Mouse (Mus musculus) neural tube, embryonic 11.5 days (tissue): ENCODE data around the gene Cradd. TPM values are rescaled to one million over a fixed set of nuclear protein-coding genes. Genes with fewer than 3 reads are reported as not detected.

Source experiments
- ATAC-seq: fragments of 200-750 bp; cut with Nextera tagmentation; 2 replicates; pipeline ENCODE4 v1.8.0; 2017; ENCODE audit warnings: moderate number of reproducible peaks, mild to moderate bottlenecking, moderate TSS enrichment, moderate library complexity; ENCODE audit not compliant: insufficient read depth, low FRiP score, low TSS enrichment
- DNase-seq: peaks from one replicate; pipeline ENCODE4 v3.0.0-alpha.2; 2015; ENCODE audit warnings: low spot score
- H3K27ac ChIP-seq: fragments of 300-500 bp; sonication (generic); 2 replicates; pipeline ENCODE4 v1.5.1; 2014; ENCODE audit warnings: low read depth, mild to moderate bottlenecking, low read length
- H3K27me3 ChIP-seq: fragments of 300-500 bp; sonication (generic); 2 replicates; pipeline ENCODE4 v1.6.1; 2014; ENCODE audit warnings: mild to moderate bottlenecking, low read length, mixed read lengths; ENCODE audit not compliant: control insufficient read depth, insufficient read depth
- H3K36me3 ChIP-seq: fragments of 300-500 bp; sonication (generic); 2 replicates; pipeline ENCODE4 v1.6.1; 2014; ENCODE audit warnings: mild to moderate bottlenecking, low read length, moderate library complexity, mixed read lengths; ENCODE audit not compliant: control insufficient read depth, insufficient read depth
- H3K4me1 ChIP-seq: fragments of 300-500 bp; sonication (generic); 2 replicates; pipeline ENCODE4 v1.6.1; 2014; ENCODE audit warnings: low read length, mixed read lengths; ENCODE audit not compliant: control insufficient read depth, insufficient read depth
- H3K4me2 ChIP-seq: fragments of 300-500 bp; sonication (generic); 2 replicates; pipeline ENCODE4 v1.6.1; 2014; ENCODE audit warnings: low read depth, mild to moderate bottlenecking, moderate library complexity
- H3K4me3 ChIP-seq: fragments of 300-500 bp; sonication (generic); 2 replicates; pipeline ENCODE4 v1.5.1; 2014; ENCODE audit warnings: low read depth, low read length
- H3K9ac ChIP-seq: fragments of 300-500 bp; sonication (generic); 2 replicates; pipeline ENCODE4 v1.6.1; 2014; ENCODE audit warnings: mild to moderate bottlenecking, low read length
- H3K9me3 ChIP-seq: fragments of 300-500 bp; sonication (generic); 2 replicates; pipeline ENCODE4 v1.6.1; 2016; ENCODE audit warnings: low read length; ENCODE audit not compliant: control insufficient read depth
- WGBS: fragments of 180-500 bp; shearing (Covaris S2); extraction: QIAGEN DNeasy Blood & Tissue Kit; methylation state at CpG from one replicate; pipeline ENCODE4 v1.1.7; 2014; 5-methylcytosine and 5-hydroxymethylcytosine counted together
- polyA plus RNA-seq: library from polyadenylated mRNA; unstranded; fragments of >200 nt; fragmentation: Nextera tagmentation; extraction: Ambion mirVana; gene quantifications from 2 replicates; pipeline ENCODE4 v1.2.1, GENCODE M21; 2014

Gene Cradd
- polyA plus RNA-seq, 1 experiment from 2014 or later: 12.5 TPM

DNA sequence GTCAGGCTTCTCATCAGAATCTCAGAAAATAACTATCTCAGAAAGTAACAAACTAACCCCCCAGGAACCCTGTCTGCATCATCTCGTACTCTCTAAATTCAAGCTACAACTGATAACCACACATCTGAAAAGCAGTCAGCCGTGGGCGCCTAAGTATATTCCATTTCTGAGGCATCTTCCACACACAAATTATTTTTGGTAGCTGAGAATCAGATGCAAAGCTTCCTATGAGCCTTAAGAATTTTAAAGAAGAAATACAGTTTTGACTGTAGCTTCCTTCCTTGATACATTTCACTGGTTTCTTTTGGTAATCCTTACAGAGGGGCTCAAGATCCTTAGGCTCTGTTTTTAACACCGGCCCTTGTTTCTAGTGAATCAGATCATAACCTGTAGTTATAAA, 58.4 kb downstream of the Cradd start:
- H3K9me3 ChIP-seq: no peaks in the 10 kb centered on the region
- H3K4me1 ChIP-seq: peaks cover 6% of the 10 kb centered on the region; the same call in 1 of the 2 replicates
- H3K27ac ChIP-seq: no peak overlapping the region
- H3K36me3 ChIP-seq: no peaks in the 10 kb centered on the region
- peaks cover 3% of the 10 kb centered on the region; the same call in 1 of the 2 replicates for H3K27me3 ChIP-seq
- WGBS: 58% methylated on average over 4 of the region's 4 CpGs
- H3K4me2 ChIP-seq: peak overlapping the region; percentile 30
- no peak overlapping the region for H3K9ac ChIP-seq
- 0 out of 2 replicates have a peak overlapping the region, but pooled peaks have one; percentile 29 for H3K4me3 ChIP-seq
- ATAC-seq (no peak), DNase-seq (no peak)

DNA sequence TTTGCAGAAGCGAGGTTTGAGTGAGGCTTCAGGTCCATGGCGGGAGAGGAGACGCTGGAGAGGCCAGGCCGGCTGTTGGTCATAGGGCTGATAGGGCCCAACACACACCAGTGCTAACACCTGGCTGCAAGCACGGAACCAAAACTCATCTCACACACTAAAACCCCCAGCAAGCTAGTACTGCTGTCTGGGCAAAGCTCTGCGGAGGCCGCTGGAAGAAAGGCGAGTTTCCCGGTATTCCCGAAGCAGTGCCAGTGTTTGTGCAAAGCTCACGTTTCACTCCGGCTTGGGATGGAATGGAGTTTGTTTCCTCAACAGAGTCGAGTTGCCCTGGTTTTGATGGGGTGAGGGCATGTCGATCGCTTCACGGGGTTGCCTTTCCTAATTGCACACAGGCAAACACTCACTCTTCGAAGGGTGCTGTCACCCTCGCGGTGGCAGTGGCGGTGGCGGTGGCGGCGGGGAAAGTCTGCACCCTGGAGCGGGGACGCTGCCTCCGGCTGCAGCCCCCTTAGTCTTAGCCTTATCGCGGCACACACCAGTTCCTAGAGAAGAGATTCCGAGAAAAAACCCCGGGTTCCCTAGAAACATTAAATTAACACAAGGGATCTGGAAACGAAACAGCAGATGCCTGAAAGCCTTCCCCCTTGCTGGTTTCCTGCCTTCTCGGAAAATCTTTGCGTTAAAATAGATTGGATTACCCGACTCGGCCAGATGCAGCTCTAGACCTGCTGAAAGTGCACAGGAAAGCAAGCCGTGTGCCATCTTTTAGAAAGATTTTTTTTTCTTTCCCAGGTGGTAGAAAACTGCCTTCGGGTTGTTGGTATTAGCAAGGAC, 59.2 kb downstream of the Cradd start:
- 4% methylated on average over 37 of the region's 37 CpGs for WGBS
- ATAC-seq (0 out of 2 replicates have a peak, but pooled peaks have one; percentile 42), DNase-seq (peak; percentile 69)
- H3K4me2 ChIP-seq: peak overlapping the region; percentile 72
- H3K9me3 ChIP-seq: no peaks in the 10 kb centered on the region
- no peak overlapping the region for H3K27ac ChIP-seq
- peaks cover 3% of the 10 kb centered on the region; the same call in 1 of the 2 replicates for H3K27me3 ChIP-seq
- peak overlapping the region; percentile 41 for H3K9ac ChIP-seq
- H3K4me1 ChIP-seq: peaks cover 6% of the 10 kb centered on the region; the same call in 1 of the 2 replicates
- no peaks in the 10 kb centered on the region for H3K36me3 ChIP-seq
- peak overlapping the region; percentile 29 for H3K4me3 ChIP-seq

DNA sequence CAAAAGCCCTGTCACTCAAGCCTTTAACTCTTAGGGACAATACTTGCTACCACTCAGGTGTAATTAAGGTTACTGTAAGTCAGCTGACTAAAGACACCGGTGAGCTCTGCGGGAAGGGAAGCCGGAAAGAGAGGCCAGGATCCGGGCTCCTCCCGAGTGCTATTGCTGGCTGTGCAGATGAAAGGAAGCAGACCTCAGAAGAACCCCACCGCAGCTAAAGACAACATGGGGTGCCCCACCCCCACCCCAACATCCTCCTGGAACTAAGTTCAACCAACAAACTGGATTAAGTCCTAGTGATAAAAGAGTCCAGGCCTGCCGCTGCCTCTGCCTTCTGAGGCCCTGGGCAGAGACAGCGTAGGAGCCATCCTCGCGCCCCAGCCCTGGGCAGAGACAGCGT, 61.5 kb downstream of the Cradd start:
- DNase-seq (no peak), ATAC-seq (no peak)
- no peak overlapping the region for H3K4me3 ChIP-seq
- no peak overlapping the region for H3K4me2 ChIP-seq
- H3K36me3 ChIP-seq: no peaks in the 10 kb centered on the region
- H3K9ac ChIP-seq: no peak overlapping the region
- 17% methylated on average over 11 of the region's 11 CpGs for WGBS
- no peaks in the 10 kb centered on the region for H3K9me3 ChIP-seq
- peaks cover 12% of the 10 kb centered on the region for H3K4me1 ChIP-seq
- H3K27ac ChIP-seq: no peak overlapping the region
- peaks cover 3% of the 10 kb centered on the region; the same call in 1 of the 2 replicates for H3K27me3 ChIP-seq

DNA sequence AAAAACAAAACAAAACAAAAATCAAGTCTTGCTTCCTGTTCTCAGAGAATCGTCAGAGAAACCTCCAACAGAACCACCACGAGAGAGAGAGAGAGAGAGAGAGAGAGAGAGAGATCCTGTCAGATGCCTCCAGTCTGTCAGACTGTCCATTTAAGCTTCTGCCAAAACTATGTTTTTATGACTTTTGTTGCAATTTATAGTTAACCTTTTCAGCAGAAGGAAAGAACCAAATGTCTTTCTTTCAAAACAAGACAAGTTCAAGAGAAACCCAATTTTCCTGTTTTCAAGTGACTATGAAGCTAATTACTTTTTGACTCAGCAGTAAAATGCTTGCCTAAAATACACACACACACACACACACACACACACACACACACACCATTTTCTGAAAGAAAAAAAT, 62.7 kb downstream of the Cradd start:
- peaks cover 3% of the 10 kb centered on the region; the same call in 1 of the 2 replicates for H3K27me3 ChIP-seq
- H3K9ac ChIP-seq: no peak overlapping the region
- no peaks in the 10 kb centered on the region for H3K9me3 ChIP-seq
- no peak overlapping the region for H3K4me3 ChIP-seq
- ATAC-seq (no peak), DNase-seq (no peak)
- H3K36me3 ChIP-seq: no peaks in the 10 kb centered on the region
- peaks cover 14% of the 10 kb centered on the region for H3K4me1 ChIP-seq
- 44% methylated on average over 2 of the region's 2 CpGs for WGBS
- no peak overlapping the region for H3K27ac ChIP-seq
- no peak overlapping the region for H3K4me2 ChIP-seq

DNA sequence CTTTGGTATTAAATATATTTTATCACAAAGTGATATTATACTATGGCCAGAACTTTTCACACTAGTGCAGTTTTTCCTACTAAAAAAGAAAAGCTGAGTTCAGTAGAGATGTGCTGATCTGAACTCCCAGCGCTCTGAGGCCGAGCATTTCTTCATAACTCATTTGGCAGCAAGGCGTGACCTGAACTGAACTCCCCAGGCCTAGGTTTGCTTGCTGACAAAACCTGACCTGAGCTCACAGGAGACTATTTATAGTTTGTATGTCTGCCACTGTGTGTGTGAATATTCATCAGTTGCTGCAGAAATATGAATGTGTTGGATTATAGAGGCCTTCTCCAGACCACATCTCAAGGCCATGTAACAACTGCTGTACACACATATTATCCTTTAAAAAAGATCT, 63.5 kb downstream of the Cradd start:
- ATAC-seq (no peak), DNase-seq (no peak)
- Histone ChIP-seq H3K36me3 (no peaks in the 10 kb centered on the region), H3K9ac (no peak overlapping the region), H3K4me1 (peaks cover 15% of the 10 kb centered on the region), H3K9me3 (no peaks in the 10 kb centered on the region), H3K4me3 (no peak overlapping the region), H3K27me3 (0 out of 2 replicates have a peak, but pooled peaks cover 3% of the 10 kb centered on the region), H3K27ac (no peak overlapping the region), H3K4me2 (no peak overlapping the region)
- 82% methylated on average over 3 of the region's 3 CpGs for WGBS

DNA sequence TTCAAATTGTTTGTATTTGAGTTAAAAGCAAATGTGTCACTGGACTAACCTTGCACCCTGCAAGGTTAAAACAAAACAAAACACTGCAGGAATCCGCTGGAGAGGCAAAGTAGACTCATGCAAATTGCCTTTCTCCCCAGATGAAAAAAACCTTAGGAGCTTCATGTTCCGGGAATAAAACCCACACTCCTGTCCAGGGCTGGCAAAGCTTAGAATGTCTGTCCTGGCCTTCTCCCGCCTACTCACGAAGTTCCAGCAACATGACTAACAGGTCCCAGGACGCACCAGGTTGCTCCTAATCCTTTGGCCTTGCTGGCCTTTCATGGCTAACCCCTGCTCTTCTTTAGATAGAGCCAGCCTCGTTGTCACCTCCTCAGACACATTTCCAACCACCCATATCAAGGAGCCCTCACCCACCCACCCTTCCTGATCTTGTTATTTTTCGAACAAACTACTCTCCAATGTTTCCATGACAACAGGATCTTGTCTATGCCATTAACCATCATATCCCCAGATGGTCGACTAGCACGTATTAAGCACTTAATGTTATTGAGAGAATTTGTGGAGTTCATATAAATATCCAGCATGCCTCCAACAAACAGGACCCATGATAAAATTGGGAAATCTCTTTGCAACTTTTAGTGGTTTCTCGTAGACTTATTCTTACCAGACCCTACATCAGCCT, 65.3 kb downstream of the Cradd start:
- Histone ChIP-seq H3K9me3 (no peaks in the 10 kb centered on the region), H3K36me3 (no peaks in the 10 kb centered on the region), H3K4me3 (no peak overlapping the region), H3K4me2 (no peak overlapping the region), H3K27ac (no peak overlapping the region), H3K9ac (no peak overlapping the region), H3K4me1 (peaks cover 18% of the 10 kb centered on the region), H3K27me3 (no peaks in the 10 kb centered on the region)
- DNase-seq (no peak), ATAC-seq (no peak)
- WGBS: 75% methylated on average over 10 of the region's 10 CpGs

DNA sequence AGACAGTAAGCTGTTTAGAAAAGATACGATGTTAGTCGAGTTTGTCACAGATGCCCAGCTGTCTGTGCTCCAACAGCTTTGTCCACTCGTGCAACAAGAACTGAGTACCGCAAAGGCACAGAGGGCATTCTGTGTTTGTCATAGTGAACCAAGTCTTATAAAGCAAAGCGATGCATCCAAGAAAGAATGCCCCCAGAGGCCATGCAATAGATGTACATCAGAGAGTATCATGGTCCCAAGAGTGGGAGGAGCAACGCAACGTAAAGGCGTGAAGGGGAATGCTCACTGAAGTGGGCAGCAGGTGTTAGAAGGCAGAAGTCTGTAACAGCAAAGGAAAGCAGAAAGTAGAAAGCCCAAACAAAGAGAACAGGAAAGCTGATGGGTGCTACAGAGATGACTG, 66.0 kb downstream of the Cradd start:
- ATAC-seq: no peak
- no peaks in the 10 kb centered on the region for H3K9me3 ChIP-seq
- no peaks in the 10 kb centered on the region for H3K36me3 ChIP-seq
- H3K27ac ChIP-seq: no peak overlapping the region
- 65% methylated on average over 8 of the region's 8 CpGs for WGBS
- no peak for DNase-seq
- H3K4me1 ChIP-seq: peaks cover 18% of the 10 kb centered on the region
- no peak overlapping the region for H3K9ac ChIP-seq
- H3K4me2 ChIP-seq: no peak overlapping the region
- H3K27me3 ChIP-seq: no peaks in the 10 kb centered on the region
- no peak overlapping the region for H3K4me3 ChIP-seq

DNA sequence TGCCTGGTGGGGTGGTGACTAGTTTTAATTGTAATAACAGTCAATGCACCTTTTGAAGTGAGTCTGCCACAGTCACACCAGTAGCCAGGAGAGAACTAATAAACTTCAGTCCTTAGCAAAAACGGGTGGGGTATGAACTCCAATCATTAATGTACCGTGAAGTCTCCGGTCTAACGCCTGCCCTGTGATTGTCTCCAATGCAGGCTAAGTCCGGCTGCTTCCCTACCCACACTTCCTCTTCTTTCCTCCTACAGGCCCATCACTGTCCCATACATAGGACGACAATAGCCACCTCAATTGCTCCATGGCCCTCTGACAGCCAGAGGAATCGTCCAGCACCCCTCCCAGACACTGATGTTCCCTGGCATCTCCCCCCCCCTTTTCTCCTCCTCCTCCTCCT, 67.8 kb downstream of the Cradd start:
- Histone ChIP-seq H3K4me2 (no peak overlapping the region; the same call in 1 of the 2 replicates), H3K27me3 (no peaks in the 10 kb centered on the region), H3K9ac (no peak overlapping the region), H3K4me1 (peaks cover 18% of the 10 kb centered on the region), H3K4me3 (no peak overlapping the region), H3K9me3 (no peaks in the 10 kb centered on the region), H3K27ac (0 out of 2 replicates have a peak overlapping the region, but pooled peaks have one; percentile 3), H3K36me3 (no peaks in the 10 kb centered on the region)
- WGBS: 6% methylated on average over 7 of the region's 7 CpGs
- no peak for ATAC-seq
- DNase-seq: no peak
